Mouse (Mus musculus): ENCODE measurements around the gene Isg15.

DNA sequence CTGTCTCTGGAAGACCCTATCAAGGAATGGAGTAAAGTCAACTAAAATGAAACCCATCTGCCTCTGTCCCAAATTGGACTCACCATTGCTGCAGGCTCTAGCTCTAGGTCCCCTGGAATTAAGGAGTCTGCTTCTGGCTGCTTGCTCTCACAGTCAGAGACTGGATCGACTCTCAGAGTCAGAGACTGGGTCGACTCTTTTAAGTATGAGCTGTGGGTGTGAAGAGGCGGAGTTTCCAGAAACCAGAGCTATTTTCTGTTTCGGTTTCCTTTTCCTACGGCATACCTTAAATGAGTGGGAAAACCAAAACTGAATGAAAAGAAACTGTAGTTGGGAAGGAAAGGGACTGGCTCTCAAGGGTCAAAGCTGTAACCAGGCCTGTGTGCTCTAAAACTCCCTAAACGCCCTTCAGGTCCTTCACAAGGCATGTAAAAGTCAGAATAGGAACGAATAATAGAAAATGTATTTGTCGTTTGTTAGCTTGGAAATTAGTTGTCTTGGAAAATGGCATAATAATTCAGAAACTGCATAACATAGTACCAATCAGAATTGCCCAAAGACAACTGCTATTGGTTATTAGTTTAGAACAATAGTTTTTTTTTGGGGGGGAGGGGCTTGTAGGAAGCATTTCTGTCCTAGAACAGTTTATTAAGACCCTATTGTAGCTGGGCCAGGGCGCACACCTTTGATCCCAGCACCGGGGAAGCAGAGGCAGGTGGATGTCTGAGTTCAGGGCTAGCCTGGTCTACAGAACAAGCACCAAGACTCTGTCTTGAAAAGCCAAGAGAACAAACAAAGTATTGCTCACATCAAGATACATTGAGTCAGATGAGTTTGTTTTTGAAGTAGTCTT is at the start of gene Isg15:
- TF ChIP-seq POLR2A (IDR thresholded peaks at IDR 0.05; ENCODE audit: borderline replicate concordance, insufficient read depth, low read length) (no peak), CTCF (IDR thresholded peaks at IDR 0.05; ENCODE audit: borderline replicate concordance, insufficient read depth, low read depth, low read length) (no peak)
